Mouse (Mus musculus) ES-E14 (cell line): ENCODE data around the gene Defb23.

ENCODE experiments used
- HCFC1 ChIP-seq: IDR thresholded peaks from 2 replicates; pipeline ENCODE4 v1.6.1; 2012; ENCODE audit warnings: low read length, inconsistent platforms, borderline replicate concordance; ENCODE audit not compliant: insufficient read depth
- MAFK ChIP-seq: IDR thresholded peaks from 2 replicates; pipeline ENCODE4 v1.6.1; 2014; ENCODE audit warnings: mild to moderate bottlenecking, low read depth, low read length, inconsistent platforms; ENCODE audit not compliant: insufficient read depth
- ZC3H11A ChIP-seq: IDR thresholded peaks from 2 replicates; pipeline ENCODE4 v1.6.1; 2012; ENCODE audit warnings: low read depth, mild to moderate bottlenecking, inconsistent platforms, low read length, borderline replicate concordance
- ZNF384 ChIP-seq: IDR thresholded peaks from 2 replicates; pipeline ENCODE4 v1.6.1; 2012; ENCODE audit warnings: low read depth, low read length, inconsistent platforms

- no peak for TF ChIP-seq ZNF384
- no peak for TF ChIP-seq HCFC1
- TF ChIP-seq ZC3H11A: no peak
- no peak for TF ChIP-seq MAFK
Observed at GRCm38 (mm10) chr2:152470973-152471372, 6.6 kb upstream of the Defb23 start.
